Mouse (Mus musculus) liver, adult 10 weeks (tissue): ENCODE results near the gene Cmya5. TPM values are rescaled to one million over a fixed set of nuclear protein-coding genes. Genes with fewer than 3 reads are reported as not detected.

Experiments used
- polyA plus RNA-seq: library from polyadenylated mRNA; stranded (reverse); fragments of 350-450 nt; fragmentation: Illumina TruSeq; extraction: RNeasy Lipid Tissue Mini Kit (QIAGEN cat#74804); gene quantifications from one replicate; pipeline ENCODE4 v1.2.3, GENCODE M21; 2014; ENCODE audit warnings: low read depth, low replicate concordance

Gene Cmya5
- polyA plus RNA-seq: not detected

GRCm38 (mm10) chr13:93144336-93145167 is at the start of gene Cmya5:
Gene Cmya5 (minus strand): TSS chr13:93144724.

GRCm38 (mm10) chr13:93191831-93192645 is 47.5 kb upstream of the Cmya5 start, which contains the start of gene Tent2:
Gene Tent2 (minus strand): TSS chr13:93192385.

Other genes with a start within 250 kb of the Cmya5 start
- gene Tent2, start 47.7 kb upstream of the Cmya5 start, polyA plus RNA-seq: 75.9 TPM
- gene Homer1, start 154.9 kb upstream of the Cmya5 start, polyA plus RNA-seq: 14.8 TPM